8 mouse cellular contexts compared by ENCODE assay signal in genomic region chr19:46315752-46316610, GRCm38 (mm10). TPM values are rescaled to one million over a fixed set of nuclear protein-coding genes. Genes with fewer than 3 reads are reported as not detected.
DNase-seq lines count a peak whose midpoint lies in the region; ATAC-seq and TF ChIP-seq lines count a peak whose summit lies in the region.

No protein-coding gene starts in this region.

- peaks cover 85% of the 10 kb centered on the region for H3K27me3 ChIP-seq in embryonic facial prominence, embryonic 12.5 days
- H3K27me3 ChIP-seq in stomach, embryonic 14.5 days (ENCODE audit: control insufficient read depth, insufficient read depth, low read length), result 0 out of 2 replicates have a peak, but pooled peaks cover 4% of the 10 kb centered on the region

- no peak overlapping the region for H3K4me3 ChIP-seq in gastrocnemius, adult 2 months
- peak overlapping the region; percentile 10; the same call in 1 of the 2 replicates for H3K4me3 ChIP-seq in embryonic facial prominence, embryonic 12.5 days
- H3K4me3 ChIP-seq in stomach, embryonic 14.5 days (ENCODE audit: low read depth, low read length), result peak overlapping the region; percentile 60

- WGBS in embryonic facial prominence, embryonic 12.5 days, result 47% methylated on average over 12 of the region's 12 CpGs
- WGBS in stomach, embryonic 14.5 days, result 24% methylated on average over 12 of the region's 12 CpGs

- no peaks in the 10 kb centered on the region for H3K9me3 ChIP-seq in embryonic facial prominence, embryonic 12.5 days
- H3K9me3 ChIP-seq in stomach, embryonic 14.5 days (ENCODE audit: control insufficient read depth, low read depth, low read length), result no peaks in the 10 kb centered on the region

- no peak for TF ChIP-seq CTCF in gastrocnemius, adult 2 months (IDR thresholded peaks at IDR 0.05)

- H3K4me2 ChIP-seq in embryonic facial prominence, embryonic 12.5 days (replicated peaks), result no peak overlapping the region
- peak overlapping the region; percentile 70 for H3K4me2 ChIP-seq in stomach, embryonic 14.5 days (replicated peaks; ENCODE audit: low read depth, low read length)

- no peak overlapping the region for H3K27ac ChIP-seq in gastrocnemius, adult 2 months
- H3K27ac ChIP-seq in embryonic facial prominence, embryonic 12.5 days, result no peak overlapping the region
- peak overlapping the region; percentile 93 for H3K27ac ChIP-seq in stomach, embryonic 14.5 days (ENCODE audit: low read length)

- ATAC-seq in embryonic facial prominence, embryonic 12.5 days (ENCODE audit: insufficient number of reproducible peaks, insufficient read depth, low FRiP score, low TSS enrichment), result no peak
- peak; percentile 72; the same call in 1 of the 2 replicates for ATAC-seq in stomach, embryonic 14.5 days (ENCODE audit: insufficient number of reproducible peaks, insufficient read depth, low FRiP score, low read depth)

- intact Hi-C loops in gastrocnemius, adult 2 months (cut with DNase I), result no loop called here
- intact Hi-C loops in left cerebral cortex, postnatal 14 days (cut with DNase I), result no loop called here

- peaks cover 7% of the 10 kb centered on the region; the same call in 1 of the 2 replicates for H3K36me3 ChIP-seq in embryonic facial prominence, embryonic 12.5 days
- H3K36me3 ChIP-seq in stomach, embryonic 14.5 days (ENCODE audit: control insufficient read depth, insufficient read depth, low read length), result peaks cover 11% of the 10 kb centered on the region

- H3K9ac ChIP-seq in embryonic facial prominence, embryonic 12.5 days, result no peak overlapping the region
- peak overlapping the region; percentile 68 for H3K9ac ChIP-seq in stomach, embryonic 14.5 days (replicated peaks; ENCODE audit: low read depth, low read length)

- H3K4me1 ChIP-seq in embryonic facial prominence, embryonic 12.5 days, result peaks cover 25% of the 10 kb centered on the region; the same call in 1 of the 2 replicates
- peaks cover 44% of the 10 kb centered on the region for H3K4me1 ChIP-seq in stomach, embryonic 14.5 days (ENCODE audit: control insufficient read depth, insufficient read depth, low read length)

- DNase-seq in gastrocnemius, postnatal 25 days, result peak; percentile 3
- no peak for DNase-seq in gastrocnemius, adult 2 months
- peak; percentile 35 for DNase-seq in A20 (ENCODE audit: low read depth, low spot score)
- peak; percentile 12 to 50 for DNase-seq in left cerebral cortex, postnatal 14 days (ENCODE audit: low spot score in 2 of 2)
- no peak for DNase-seq in right cerebral cortex, postnatal 25 days
- DNase-seq in lung, postnatal 4 days, result no peak

RNA-seq across cellular contexts. Expression of gene Psd, which starts 11.0 kb away (rescaled TPM):
- total RNA-seq in gastrocnemius, postnatal 25 days (2021), result under 1 TPM; 0.28 to 0.54 TPM
- total RNA-seq in gastrocnemius, adult 2 months (2021), result under 1 TPM; 0.14 to 0.36 TPM
- 6.9 and 8.1 TPM in 2 replicates for polyA plus RNA-seq in embryonic facial prominence, embryonic 12.5 days (2016; fragmentation: Nextera tagmentation; extraction: Ambion mirVana)
- 100 to 1,000 TPM; 580 to 627 TPM for total RNA-seq in left cerebral cortex, postnatal 14 days (2021)
- 41.9 and 44.3 TPM in 2 replicates for polyA plus RNA-seq in stomach, embryonic 14.5 days (2014; fragmentation: Nextera tagmentation; extraction: Ambion mirVana)

RNA-seq across cellular contexts. Expression of gene Nfkb2, which starts 11.9 kb away (rescaled TPM):
- total RNA-seq in gastrocnemius, postnatal 25 days (2021), result 1 to 10 TPM; 7.2 to 8.5 TPM
- 1 to 10 TPM; 8.2 to 8.5 TPM for total RNA-seq in gastrocnemius, adult 2 months (2021)
- polyA plus RNA-seq in embryonic facial prominence, embryonic 12.5 days (2016; fragmentation: Nextera tagmentation; extraction: Ambion mirVana), result 9.0 and 10.6 TPM in 2 replicates
- 1 to 10 TPM; 1.8 to 2.8 TPM for total RNA-seq in left cerebral cortex, postnatal 14 days (2021)
- 8.0 and 10.1 TPM in 2 replicates for polyA plus RNA-seq in stomach, embryonic 14.5 days (2014; fragmentation: Nextera tagmentation; extraction: Ambion mirVana)

RNA-seq across cellular contexts. Expression of gene Fbxl15, which starts 12.0 kb away (rescaled TPM):
- 1 to 10 TPM; 2.9 TPM for total RNA-seq in gastrocnemius, postnatal 25 days (2021)
- 1 to 10 TPM; 2.9 to 3.8 TPM for total RNA-seq in gastrocnemius, adult 2 months (2021)
- 15.4 and 16.4 TPM in 2 replicates for polyA plus RNA-seq in embryonic facial prominence, embryonic 12.5 days (2016; fragmentation: Nextera tagmentation; extraction: Ambion mirVana)
- total RNA-seq in left cerebral cortex, postnatal 14 days (2021), result 10 to 100 TPM; 26.4 to 50.4 TPM
- 13.7 and 16.1 TPM in 2 replicates for polyA plus RNA-seq in stomach, embryonic 14.5 days (2014; fragmentation: Nextera tagmentation; extraction: Ambion mirVana)

RNA-seq across cellular contexts. Expression of gene Cuedc2, which starts 22.5 kb away (rescaled TPM):
- total RNA-seq in gastrocnemius, postnatal 25 days (2021), result 10 to 100 TPM; 56.1 to 56.5 TPM
- total RNA-seq in gastrocnemius, adult 2 months (2021), result 10 to 100 TPM; 58.2 to 67.6 TPM
- 207 TPM in 2 replicates for polyA plus RNA-seq in embryonic facial prominence, embryonic 12.5 days (2016; fragmentation: Nextera tagmentation; extraction: Ambion mirVana)
- total RNA-seq in left cerebral cortex, postnatal 14 days (2021), result 100 to 1,000 TPM; 186 to 274 TPM
- polyA plus RNA-seq in stomach, embryonic 14.5 days (2014; fragmentation: Nextera tagmentation; extraction: Ambion mirVana), result 151 and 169 TPM in 2 replicates

RNA-seq across cellular contexts. Expression of gene Mfsd13a, which starts 24.9 kb away (rescaled TPM):
- 1 to 10 TPM; 1.0 to 1.2 TPM for total RNA-seq in gastrocnemius, postnatal 25 days (2021)
- 1 to 10 TPM in 1 of 2 experiments, under 1 TPM in 1; 0.82 to 1.2 TPM for total RNA-seq in gastrocnemius, adult 2 months (2021)
- 4.4 and 4.6 TPM in 2 replicates for polyA plus RNA-seq in embryonic facial prominence, embryonic 12.5 days (2016; fragmentation: Nextera tagmentation; extraction: Ambion mirVana)
- total RNA-seq in left cerebral cortex, postnatal 14 days (2021), result 10 to 100 TPM; 28.7 to 47.5 TPM
- 10.8 and 11.4 TPM in 2 replicates for polyA plus RNA-seq in stomach, embryonic 14.5 days (2014; fragmentation: Nextera tagmentation; extraction: Ambion mirVana)

Comparison
In these comparisons a context has a peak if more than half of its experiments do, and no peak if none do; other contexts are left out.
1. DNase-seq: peak in gastrocnemius, postnatal 25 days (single experiment), A20 (single experiment) and left cerebral cortex, postnatal 14 days (2 of 2); none in gastrocnemius, adult 2 months (single experiment), right cerebral cortex, postnatal 25 days (single experiment) and lung, postnatal 4 days (0 of 2).
2. RNA of gene Psd, which starts 11.0 kb away (total RNA-seq): 580 to 627 TPM in left cerebral cortex, postnatal 14 days; 0.28 to 0.54 TPM in gastrocnemius, postnatal 25 days and 0.14 to 0.36 TPM in gastrocnemius, adult 2 months; every median in the first group is over 100 times any median in the second.
3. RNA of gene Fbxl15, which starts 12.0 kb away (total RNA-seq): 26.4 to 50.4 TPM in left cerebral cortex, postnatal 14 days; 2.9 to 3.8 TPM in gastrocnemius, adult 2 months and 2.9 TPM in gastrocnemius, postnatal 25 days; every median in the first group is over 4 times any median in the second.